Mouse (Mus musculus) MEL (cell line): ENCODE results near the gene Dnaaf3. TPM values are rescaled to one million over a fixed set of nuclear protein-coding genes. Genes with fewer than 3 reads are reported as not detected.

Source experiments
- DNase-seq: peaks from one replicate; pipeline ENCODE4 v3.0.0; 2011; ENCODE audit warnings: low read depth, low spot score
- H3K27ac ChIP-seq: 2 replicates; pipeline ENCODE4 v1.5.1; 2012; ENCODE audit warnings: low read depth, mild to moderate bottlenecking, control low read depth, low read length, moderate library complexity; ENCODE audit not compliant: control insufficient read depth
- H3K27me3 ChIP-seq, 2 experiments: fragments of 150-350 bp in 1 of 2; sonication (generic) in 1 of 2; 2 replicates each; pipeline ENCODE4 v1.6.1; 2012; ENCODE audit warnings: low read length in 2 of 2, mild to moderate bottlenecking in 2 of 2, improper control_type of control experiment in 1 of 2, moderate library complexity in 1 of 2; ENCODE audit not compliant: insufficient read depth in 2 of 2, control insufficient read depth in 1 of 2
- H3K36me3 ChIP-seq, 2 experiments: 2 replicates each; pipeline ENCODE4 v1.6.1; 2012 to 2014; ENCODE audit warnings: low read length in 2 of 2, improper control_type of control experiment in 1 of 2, inconsistent platforms in 1 of 2, mild to moderate bottlenecking in 1 of 2; ENCODE audit not compliant: insufficient read depth in 2 of 2, control insufficient read depth in 1 of 2
- H3K4me1 ChIP-seq, 2 experiments: fragments of 150-350 bp in 1 of 2; sonication (generic) in 1 of 2; 2 replicates each; pipeline ENCODE4 v1.6.1; 2012; ENCODE audit warnings: low read length in 2 of 2, improper control_type of control experiment in 1 of 2, mild to moderate bottlenecking in 1 of 2; ENCODE audit not compliant: insufficient read depth in 2 of 2, control insufficient read depth in 1 of 2
- H3K4me3 ChIP-seq, 2 experiments: fragments of 150-350 bp in 1 of 2; sonication (generic) in 1 of 2; 2 replicates each; pipeline ENCODE4 v1.5.1; 2012; ENCODE audit warnings: low read depth in 2 of 2, low read length in 2 of 2, mild to moderate bottlenecking in 2 of 2, moderate library complexity in 2 of 2, control low read depth in 1 of 2, improper control_type of control experiment in 1 of 2; ENCODE audit not compliant: control insufficient read depth in 1 of 2, insufficient read depth in 1 of 2
- H3K79me2 ChIP-seq: 2 replicates; pipeline ENCODE4 v1.6.1; 2012; ENCODE audit warnings: mild to moderate bottlenecking, low read length, moderate library complexity; ENCODE audit not compliant: control insufficient read depth, poor library complexity, insufficient read depth
- H3K9ac ChIP-seq: 2 replicates; pipeline ENCODE4 v1.6.1; 2012; ENCODE audit warnings: low read depth, mild to moderate bottlenecking, control low read depth, low read length, moderate library complexity; ENCODE audit not compliant: control insufficient read depth, poor library complexity, severe bottlenecking
- H3K9me3 ChIP-seq: fragments of 150-350 bp; sonication (generic); replicated peaks from 2 replicates; pipeline ENCODE4 v1.6.1; 2012; ENCODE audit warnings: mild to moderate bottlenecking, low read length, improper control_type of control experiment, moderate library complexity; ENCODE audit not compliant: insufficient read depth
- CHD2 ChIP-seq: IDR thresholded peaks from 2 replicates; pipeline ENCODE4 v1.6.1; 2011; ENCODE audit warnings: low read length, improper control_type of control experiment
- CTCF ChIP-seq, 3 experiments: IDR thresholded peaks in 2 of 3; conservative IDR thresholded peaks in 1 of 3; 2 replicates each; pipeline ENCODE4 v1.5.1; 2011 to 2012; ENCODE audit warnings: low read length in 3 of 3, low read depth in 2 of 3, mild to moderate bottlenecking in 2 of 3, improper control_type of control experiment in 1 of 3, inconsistent platforms in 1 of 3, mixed read lengths in 1 of 3, moderate library complexity in 1 of 3; ENCODE audit not compliant: control insufficient read depth in 1 of 3, insufficient read depth in 1 of 3, poor library complexity in 1 of 3, severe bottlenecking in 1 of 3
- EP300 ChIP-seq, 2 experiments: IDR thresholded peaks; 2 replicates each; pipeline ENCODE4 v1.6.1; 2011; ENCODE audit warnings: improper control_type of control experiment in 2 of 2, low read length in 2 of 2, low read depth in 1 of 2, mild to moderate bottlenecking in 1 of 2
- ETS1 ChIP-seq: IDR thresholded peaks from 2 replicates; pipeline ENCODE4 v1.6.1; 2012; ENCODE audit warnings: low read depth, mild to moderate bottlenecking, inconsistent platforms, low read length, improper control_type of control experiment, moderate library complexity
- GABPA ChIP-seq: IDR thresholded peaks from 2 replicates; pipeline ENCODE4 v1.6.1; 2012; ENCODE audit warnings: low read depth, mild to moderate bottlenecking, inconsistent platforms, low read length, improper control_type of control experiment, moderate library complexity
- GATA1 ChIP-seq: IDR thresholded peaks from 2 replicates; pipeline ENCODE4 v1.6.1; 2011; ENCODE audit warnings: low read depth, low read length, improper control_type of control experiment
- HCFC1 ChIP-seq: IDR thresholded peaks from 2 replicates; pipeline ENCODE4 v1.6.1; 2012; ENCODE audit warnings: low read depth, mild to moderate bottlenecking, inconsistent platforms, low read length, improper control_type of control experiment, moderate library complexity
- KAT2A ChIP-seq: conservative IDR thresholded peaks from 2 replicates; pipeline ENCODE4 v1.6.1; 2012; ENCODE audit warnings: low read depth, low read length, improper control_type of control experiment, inconsistent platforms
- MAFK ChIP-seq: IDR thresholded peaks from 2 replicates; pipeline ENCODE4 v1.6.1; 2011; ENCODE audit warnings: low read depth, mild to moderate bottlenecking, low read length, improper control_type of control experiment, borderline replicate concordance
- MAX ChIP-seq: IDR thresholded peaks from 2 replicates; pipeline ENCODE4 v1.6.1; 2011; ENCODE audit warnings: low read length, improper control_type of control experiment
- MEF2A ChIP-seq: IDR thresholded peaks from 2 replicates; pipeline ENCODE4 v1.6.1; 2014; ENCODE audit warnings: low read depth, mild to moderate bottlenecking, inconsistent platforms, low read length, improper control_type of control experiment; ENCODE audit not compliant: poor library complexity, insufficient replicate concordance, severe bottlenecking; ENCODE audit errors: extremely low read depth
- MXI1 ChIP-seq: IDR thresholded peaks from 2 replicates; pipeline ENCODE4 v1.6.1; 2011; ENCODE audit warnings: mild to moderate bottlenecking, low read depth, low read length, improper control_type of control experiment
- MYC ChIP-seq: IDR thresholded peaks from 2 replicates; pipeline ENCODE4 v1.6.1; 2011; ENCODE audit warnings: low read depth, mild to moderate bottlenecking, low read length, improper control_type of control experiment, moderate library complexity
- POLR2A ChIP-seq, 2 experiments: IDR thresholded peaks; 2 replicates each; pipeline ENCODE4 v1.6.1; 2011 to 2012; ENCODE audit warnings: low read length in 2 of 2, mild to moderate bottlenecking in 2 of 2, control low read depth in 1 of 2, improper control_type of control experiment in 1 of 2, low read depth in 1 of 2, moderate library complexity in 1 of 2; ENCODE audit not compliant: control insufficient read depth in 1 of 2, insufficient read depth in 1 of 2, poor library complexity in 1 of 2
- RCOR1 ChIP-seq: IDR thresholded peaks from 2 replicates; pipeline ENCODE4 v1.6.1; 2012; ENCODE audit warnings: low read depth, mild to moderate bottlenecking, inconsistent platforms, low read length, improper control_type of control experiment
- SIN3A ChIP-seq: IDR thresholded peaks from 2 replicates; pipeline ENCODE4 v1.6.1; 2012; ENCODE audit warnings: low read length, improper control_type of control experiment, inconsistent platforms
- SMC3 ChIP-seq: IDR thresholded peaks from 2 replicates; pipeline ENCODE4 v1.6.1; 2011; ENCODE audit warnings: low read depth, low read length, improper control_type of control experiment
- TAL1 ChIP-seq: IDR thresholded peaks from 2 replicates; pipeline ENCODE4 v1.6.1; 2012; ENCODE audit warnings: mild to moderate bottlenecking, inconsistent platforms, low read length, moderate library complexity, mixed read lengths
- TBP ChIP-seq: IDR thresholded peaks from 2 replicates; pipeline ENCODE4 v1.8.0; 2011; ENCODE audit warnings: low read depth, low read length, improper control_type of control experiment
- TCF12 ChIP-seq: IDR thresholded peaks from 2 replicates; pipeline ENCODE4 v1.6.1; 2014; ENCODE audit warnings: low read depth, mild to moderate bottlenecking, inconsistent platforms, low read length, improper control_type of control experiment, moderate library complexity
- USF1 ChIP-seq: IDR thresholded peaks from 2 replicates; pipeline ENCODE4 v1.6.1; 2014; ENCODE audit warnings: low read depth, mild to moderate bottlenecking, inconsistent platforms, low read length, improper control_type of control experiment, moderate library complexity
- ZMIZ1 ChIP-seq: IDR thresholded peaks from 2 replicates; pipeline ENCODE4 v1.6.1; 2012; ENCODE audit warnings: low read depth, mild to moderate bottlenecking, inconsistent platforms, low read length, improper control_type of control experiment, moderate library complexity
- polyA plus RNA-seq, 2 experiments: library from polyadenylated mRNA; stranded (reverse) in 1 of 2; unstranded in 1 of 2; fragments of >175 nt in 1 of 2; fragments of >200 nt in 1 of 2; gene quantifications; 2 replicates each; pipeline versions ENCODE4 v1.2.1 to v1.2.4; 2012; ENCODE audit warnings: low replicate concordance in 2 of 2, low read depth in 1 of 2; ENCODE audit not compliant: insufficient read length in 2 of 2, insufficient read depth in 1 of 2, missing spikeins in 1 of 2
- total RNA-seq: library from RNA; depleted of rRNA; stranded (reverse); fragments of 300-350 nt; gene quantifications from 2 replicates; pipeline ENCODE4 v1.2.3, GENCODE M21; 2012

The Dnaaf3 gene
- total and polyA plus RNA-seq, 3 experiments: 0.73 to 2.9 TPM; not detected in 1

GRCm38 (mm10) chr7:4509863-4510608 is 22.2 kb downstream of the Dnaaf3 start:
- peaks cover 0 to 32% of the 10 kb centered on the region in 2 experiments; a peak in 2 of 4 replicates for H3K36me3 ChIP-seq
- no peak overlapping the region for H3K27ac ChIP-seq
- no peak overlapping the region for H3K9ac ChIP-seq
- H3K9me3 ChIP-seq: no peaks in the 10 kb centered on the region
- H3K27me3 ChIP-seq: no peaks in the 10 kb centered on the region
- TF ChIP-seq TCF12 (no peak), CTCF (IDR thresholded peaks at IDR 0.05 in 2 of 3, conservative IDR thresholded peaks at IDR 0.05 in 1 of 3; ENCODE audit: control insufficient read depth in 1 of 3, insufficient read depth in 1 of 3, low read depth in 2 of 3, low read length in 3 of 3, poor library complexity in 1 of 3, severe bottlenecking in 1 of 3) (peak; percentile 63 to 83 (median 64); a peak in 5 of 6 replicates), GABPA (no peak), CHD2 (no peak), POLR2A (IDR thresholded peaks at IDR 0.05; ENCODE audit: control insufficient read depth in 1 of 2, insufficient read depth in 1 of 2, low read depth in 1 of 2, low read length in 2 of 2, poor library complexity in 1 of 2) (no peak), MEF2A (no peak), MXI1 (no peak), ETS1 (no peak), USF1 (no peak), HCFC1 (no peak), KAT2A (no peak), MYC (no peak), SIN3A (peak; percentile 38), MAFK (no peak), TAL1 (no peak), SMC3 (peak; percentile 13; the same call in 1 of the 2 replicates), TBP (no peak)
- no peak overlapping the region for H3K4me3 ChIP-seq
- H3K4me1 ChIP-seq: peaks cover 3 to 37% of the 10 kb centered on the region in 2 experiments
- peak; percentile 65 for DNase-seq
- H3K79me2 ChIP-seq: no peaks in the 10 kb centered on the region

- Histone ChIP-seq H3K9me3 (no peaks in the 10 kb centered on the region), H3K9ac (peak overlapping the region; percentile 60), H3K27me3 (no peaks in the 10 kb centered on the region)
- TF ChIP-seq SIN3A (peak; percentile 47; the same call in 1 of the 2 replicates), ETS1 (peak; percentile 90), MAX (peak; percentile 51; the same call in 1 of the 2 replicates), EP300 (IDR thresholded peaks at IDR 0.05; ENCODE audit: low read depth in 1 of 2, low read length in 2 of 2) (peak; percentile 72 to 84), ZMIZ1 (0 out of 2 replicates have a peak, but pooled peaks have one; percentile 27), MXI1 (no peak; the same call in 1 of the 2 replicates), TCF12 (peak; percentile 86), RCOR1 (peak; percentile 60; the same call in 1 of the 2 replicates), TAL1 (peak; percentile 90), TBP (no peak; the same call in 1 of the 2 replicates), GATA1 (peak; percentile 76)
- TF ChIP-seq, all 39 proteins: peak for 9
- H3K36me3 ChIP-seq: peaks cover 0 to 40% of the 10 kb centered on the region in 2 experiments; a peak in 2 of 4 replicates
- peaks cover 9 to 47% of the 10 kb centered on the region in 2 experiments for H3K4me1 ChIP-seq
- peak overlapping the region; percentile 48 to 71 for H3K4me3 ChIP-seq
- no peaks in the 10 kb centered on the region for H3K79me2 ChIP-seq
- H3K27ac ChIP-seq: peak overlapping the region; percentile 97
- peak; percentile 74 for DNase-seq
These were observed 23.5 kb downstream of the Dnaaf3 start for GRCm38 (mm10) chr7:4508739-4509116.
